Mouse (Mus musculus) E14TG2a.4 (cell line): ENCODE results near the gene Mfap1b.
"Not testable (repeated sequence)": the region's sequence is repeated elsewhere in the genome, so short reads cannot be mapped to it uniquely, and the experiment has no call there.

Experiments used
- H3K27me3 ChIP-seq: 2 replicates; pipeline ENCODE4 v1.6.1; 2014; ENCODE audit warnings: low read length, control low read depth; ENCODE audit not compliant: insufficient read depth
- H3K36me3 ChIP-seq: 2 replicates; pipeline ENCODE4 v1.6.1; 2014; ENCODE audit warnings: low read length, control low read depth; ENCODE audit not compliant: insufficient read depth
- H3K4me1 ChIP-seq: replicated peaks from 2 replicates; pipeline ENCODE4 v1.6.1; 2014; ENCODE audit warnings: low read depth, low read length, control low read depth
- H3K4me3 ChIP-seq: replicated peaks from 2 replicates; pipeline ENCODE4 v1.5.1; 2014; ENCODE audit warnings: mild to moderate bottlenecking, low read length
- H3K9me3 ChIP-seq: 2 replicates; pipeline ENCODE4 v1.6.1; 2014; ENCODE audit warnings: low read length, control low read depth
- CTCF ChIP-seq: conservative IDR thresholded peaks from 2 replicates; pipeline ENCODE4 v1.5.1; 2014; ENCODE audit warnings: low read length
- NANOG ChIP-seq: IDR thresholded peaks from 2 replicates; pipeline ENCODE4 v1.6.1; 2014; ENCODE audit warnings: borderline replicate concordance, low read length, mixed read lengths
- POU5F1 ChIP-seq: IDR thresholded peaks from 2 replicates; pipeline ENCODE4 v1.6.1; 2014; ENCODE audit warnings: low read length, borderline replicate concordance

Gene Mfap1b

DNA sequence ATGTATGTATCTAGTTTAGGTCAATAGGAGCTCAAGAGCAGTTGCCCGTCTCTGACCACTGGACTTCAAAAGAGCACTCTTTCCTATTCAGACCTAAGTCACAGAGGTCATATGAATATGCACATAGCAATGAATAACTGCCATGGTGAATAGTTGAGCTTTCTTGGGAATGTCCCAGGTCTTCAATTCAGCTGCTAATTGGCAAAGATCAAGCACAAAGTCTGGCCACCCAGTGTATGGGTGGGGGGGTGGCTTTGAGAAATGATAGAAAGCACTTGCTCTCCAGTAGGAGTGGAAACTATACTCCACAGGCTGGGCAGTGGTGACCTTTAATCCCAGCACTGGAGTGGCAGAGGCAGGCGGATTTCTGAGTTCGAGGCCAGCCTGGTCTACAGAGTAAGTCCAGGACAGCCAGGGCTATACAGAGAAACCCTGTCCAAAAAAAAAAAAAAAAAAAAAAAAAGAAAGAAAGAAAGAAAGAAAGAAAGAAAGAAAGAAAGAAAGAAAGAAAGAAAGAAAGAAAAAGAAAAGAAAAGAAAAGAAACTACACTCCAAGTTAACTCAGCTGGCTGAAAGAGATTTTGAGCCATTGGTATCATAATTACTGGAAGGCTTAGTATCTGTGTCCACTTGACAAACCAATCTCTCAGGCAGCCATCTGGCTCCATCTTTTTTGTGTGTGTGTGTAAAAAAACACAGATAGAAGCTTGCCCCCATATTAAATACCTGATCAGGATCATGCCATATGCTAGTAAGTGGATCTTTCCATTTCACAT, 3.8 kb upstream of the Mfap1b start:
- Histone ChIP-seq H3K4me3 (no peak overlapping the region), H3K9me3 (no peaks in the 10 kb centered on the region), H3K4me1 (peaks cover 9% of the 10 kb centered on the region), H3K36me3 (no peaks in the 10 kb centered on the region), H3K27me3 (no peaks in the 10 kb centered on the region)
- TF ChIP-seq POU5F1 (no peak; the same call in 1 of the 2 replicates), CTCF (no peak), NANOG (no peak)

DNA sequence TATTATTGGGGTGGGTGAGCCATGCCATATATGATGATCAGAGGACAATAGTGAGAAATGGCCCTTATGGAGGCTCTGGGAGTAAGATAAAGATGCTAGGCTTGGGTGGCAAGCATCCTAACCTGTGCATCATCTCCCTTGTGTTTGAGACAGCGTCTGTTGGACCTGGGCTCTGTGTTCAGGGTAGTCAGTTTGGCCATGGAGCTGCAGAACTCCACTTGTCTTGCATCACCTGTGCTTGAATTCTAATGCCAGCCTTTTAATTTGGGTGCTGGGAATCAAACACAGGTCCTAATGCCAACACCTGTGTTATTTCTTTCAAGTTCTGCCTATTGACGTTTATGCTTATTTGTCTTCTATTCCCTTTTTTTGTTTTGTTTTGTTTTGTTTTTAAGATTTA, 1.4 kb upstream of the Mfap1b start:
- peaks cover 16% of the 10 kb centered on the region for H3K4me1 ChIP-seq
- not testable (repeated sequence) for H3K4me3 ChIP-seq, H3K9me3 ChIP-seq, H3K27me3 ChIP-seq
- H3K36me3 ChIP-seq, result peaks cover 12% of the 10 kb centered on the region

DNA sequence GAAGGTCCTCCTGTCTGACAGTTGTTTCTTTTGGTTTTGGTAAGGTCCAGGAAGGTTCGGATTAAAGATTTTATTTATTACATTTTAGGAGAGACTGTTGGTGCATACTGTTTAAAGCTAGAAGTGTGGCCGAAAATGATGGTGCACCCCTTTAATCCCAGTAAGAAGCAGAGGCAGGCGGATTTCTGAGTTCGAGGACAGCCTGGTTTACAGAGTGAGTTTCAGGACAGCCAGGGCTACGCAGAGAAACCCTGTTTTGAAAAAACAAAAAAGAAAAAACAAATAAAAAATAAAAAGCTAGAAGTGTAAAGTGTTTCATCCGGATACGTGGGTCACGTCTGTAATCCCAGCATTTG, 291 bp upstream of the Mfap1b start:
- no peaks in the 10 kb centered on the region for H3K27me3 ChIP-seq
- peak overlapping the region; percentile 78 for H3K4me3 ChIP-seq
- peaks cover 16% of the 10 kb centered on the region for H3K4me1 ChIP-seq
- no peaks in the 10 kb centered on the region for H3K9me3 ChIP-seq
- TF ChIP-seq CTCF (no peak), NANOG (no peak), POU5F1 (no peak)
- peaks cover 12% of the 10 kb centered on the region for H3K36me3 ChIP-seq

DNA sequence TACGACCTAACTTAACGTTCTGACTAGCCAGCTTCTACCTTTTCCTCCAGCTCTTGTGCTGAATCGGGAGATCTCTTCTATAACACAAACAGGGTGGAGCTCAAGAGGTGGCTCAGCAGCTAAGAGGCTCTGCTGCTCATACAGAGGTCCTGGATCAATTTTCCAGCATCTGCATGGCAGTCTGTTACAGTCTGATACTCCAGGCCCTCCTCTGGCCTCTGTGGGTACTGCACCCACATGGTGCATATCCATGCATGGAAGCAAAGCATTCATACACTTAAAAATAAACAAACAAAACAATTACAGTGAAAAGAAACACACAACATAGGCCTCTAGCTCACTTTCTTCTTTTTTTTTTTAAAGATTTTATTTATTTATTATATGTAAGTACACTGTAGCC, 1.1 kb downstream of the Mfap1b start:
- H3K27me3 ChIP-seq, H3K9me3 ChIP-seq: not testable (repeated sequence)
- Histone ChIP-seq H3K4me3 (peak overlapping the region; percentile 78), H3K36me3 (peaks cover 14% of the 10 kb centered on the region), H3K4me1 (peaks cover 16% of the 10 kb centered on the region)
- TF ChIP-seq CTCF, result 0 out of 2 replicates have a peak, but pooled peaks have one; percentile 7

DNA sequence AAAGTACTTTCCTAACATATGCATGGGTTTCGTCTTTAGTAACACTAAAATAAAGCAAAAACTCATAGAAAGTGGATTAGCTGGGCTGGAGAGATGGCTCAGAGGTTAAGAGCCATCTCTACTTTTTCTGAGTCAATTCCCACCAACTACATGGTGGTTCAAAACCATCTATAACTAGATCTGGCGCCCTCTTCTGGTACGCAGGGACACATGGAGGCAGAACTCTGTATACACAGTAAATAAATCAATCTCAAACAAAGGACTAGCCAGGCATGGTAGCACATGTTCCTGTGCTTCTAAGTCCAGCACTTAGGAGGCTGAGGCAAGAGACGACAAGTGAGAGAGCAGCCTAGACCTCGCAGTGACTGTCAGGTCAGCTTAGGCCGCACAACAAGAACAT, 4.9 kb downstream of the Mfap1b start:
- H3K4me1 ChIP-seq, H3K27me3 ChIP-seq, H3K9me3 ChIP-seq, H3K4me3 ChIP-seq: not testable (repeated sequence)
- H3K36me3 ChIP-seq, result peaks cover 14% of the 10 kb centered on the region

DNA sequence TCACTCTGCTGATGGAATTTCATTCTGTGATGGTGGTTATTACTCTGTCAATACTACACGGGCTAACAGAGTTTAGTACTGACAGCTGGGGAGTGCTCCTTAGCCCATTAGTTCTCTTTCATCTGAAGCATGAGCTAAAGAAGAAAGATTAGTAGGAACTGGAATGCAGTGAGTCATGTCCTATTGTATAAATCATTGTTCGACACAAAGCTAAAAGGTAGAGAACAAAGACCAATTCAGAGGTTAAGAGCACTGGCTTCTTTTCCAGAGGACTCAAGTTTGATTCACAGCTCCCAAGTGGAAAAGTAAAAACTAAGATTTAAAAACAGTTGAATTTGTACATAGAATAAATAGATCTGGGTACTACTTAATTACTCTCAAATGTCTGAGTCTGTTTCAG, 13.8 kb downstream of the Mfap1b start:
- Histone ChIP-seq H3K27me3 (no peaks in the 10 kb centered on the region), H3K4me3 (no peak overlapping the region), H3K36me3 (peaks cover 41% of the 10 kb centered on the region), H3K4me1 (peaks cover 31% of the 10 kb centered on the region), H3K9me3 (no peaks in the 10 kb centered on the region)
- TF ChIP-seq NANOG (peak; percentile 29; the same call in 1 of the 2 replicates), POU5F1 (no peak), CTCF (no peak)

DNA sequence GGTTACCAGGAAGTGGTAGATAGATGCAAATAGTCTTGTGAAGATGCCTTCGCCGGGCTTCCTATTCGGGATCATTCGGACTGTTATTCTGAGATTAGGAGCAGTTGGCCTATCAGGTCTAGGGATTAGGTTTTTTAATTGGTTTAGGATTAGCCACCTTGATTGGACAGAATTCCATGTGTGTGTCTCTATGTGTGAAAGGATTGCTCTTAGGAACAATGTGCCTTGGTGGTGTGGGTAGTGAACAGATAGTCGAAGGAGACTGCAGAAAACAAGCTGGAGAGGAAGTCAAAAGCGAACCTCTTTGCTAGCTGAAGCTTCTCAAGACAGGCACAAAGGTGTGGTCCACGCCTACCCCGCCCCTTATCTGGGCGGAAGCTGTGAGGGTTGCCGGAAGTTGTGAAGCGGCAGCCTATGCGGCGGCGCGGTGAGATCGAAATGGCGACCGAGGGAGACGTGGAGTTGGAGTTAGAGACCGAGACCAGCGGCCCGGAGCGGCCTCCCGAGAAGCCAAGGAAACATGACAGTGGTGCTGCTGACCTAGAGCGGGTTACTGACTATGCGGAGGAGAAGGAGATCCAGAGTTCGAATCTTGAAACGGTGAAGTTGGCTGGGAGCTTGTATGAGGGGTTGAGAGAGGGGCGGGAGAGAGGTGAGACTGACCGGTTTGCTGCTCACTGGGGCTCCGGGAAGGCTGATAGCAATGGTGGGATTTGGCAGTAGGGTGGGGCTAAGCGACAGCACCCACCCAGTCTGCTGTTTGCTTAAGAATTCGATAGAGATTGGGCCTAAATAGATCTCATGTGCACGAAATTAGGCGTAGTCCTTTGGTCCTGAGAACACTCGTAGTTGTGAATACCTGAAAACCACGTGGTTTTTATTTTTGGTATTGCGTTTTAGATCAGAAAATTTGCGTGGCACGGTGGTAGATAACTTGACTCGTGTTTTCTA, 16.9 kb downstream of the Mfap1b start, which contains the start of gene Serinc4:
Gene Serinc4, minus strand, starts transcription at position 90 of the 951 bp plus-strand sequence.
- no peaks in the 10 kb centered on the region for H3K27me3 ChIP-seq
- peaks cover 72% of the 10 kb centered on the region for H3K36me3 ChIP-seq
- no peaks in the 10 kb centered on the region for H3K9me3 ChIP-seq
- H3K4me3 ChIP-seq, result peak within 1 kb of the TSS; percentile 92
- H3K4me1 ChIP-seq, result peaks cover 57% of the 10 kb centered on the region
- TF ChIP-seq NANOG (no peak), CTCF (no peak), POU5F1 (no peak)

DNA sequence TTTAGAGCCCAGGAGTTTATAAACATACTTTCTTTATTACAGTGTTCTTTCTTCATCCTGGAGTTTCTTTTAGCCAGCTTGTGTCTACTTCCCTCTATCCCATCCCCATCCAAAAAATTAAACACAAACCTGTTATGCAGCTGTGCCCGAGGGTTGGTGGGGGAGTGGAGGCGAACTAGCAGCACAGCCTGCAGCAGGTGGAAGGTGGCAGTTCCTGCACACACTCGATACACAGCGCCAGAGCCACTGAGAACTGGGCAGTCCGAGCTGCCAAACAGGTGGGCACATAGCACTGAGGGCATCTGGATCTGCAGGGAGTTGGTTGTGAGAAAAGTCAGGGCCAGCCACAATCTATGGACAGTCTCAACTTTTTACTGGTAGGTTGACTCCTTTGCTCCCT, 18.3 kb downstream of the Mfap1b start:
- no peaks in the 10 kb centered on the region for H3K27me3 ChIP-seq
- TF ChIP-seq CTCF, result no peak
- no peak for TF ChIP-seq NANOG
- TF ChIP-seq POU5F1, result no peak
- H3K4me3 ChIP-seq, result no peak overlapping the region
- peaks cover 78% of the 10 kb centered on the region for H3K36me3 ChIP-seq
- H3K9me3 ChIP-seq, result no peaks in the 10 kb centered on the region
- H3K4me1 ChIP-seq, result peaks cover 68% of the 10 kb centered on the region
